Mouse (Mus musculus): ENCODE measurements at regions not wholly inside any gene's neighbourhood (a gene's known extent, or its start where the extent isn't known, plus 50 kb on each side); places are given as distances from the start of the nearest gene placed in this dataset.

DNA sequence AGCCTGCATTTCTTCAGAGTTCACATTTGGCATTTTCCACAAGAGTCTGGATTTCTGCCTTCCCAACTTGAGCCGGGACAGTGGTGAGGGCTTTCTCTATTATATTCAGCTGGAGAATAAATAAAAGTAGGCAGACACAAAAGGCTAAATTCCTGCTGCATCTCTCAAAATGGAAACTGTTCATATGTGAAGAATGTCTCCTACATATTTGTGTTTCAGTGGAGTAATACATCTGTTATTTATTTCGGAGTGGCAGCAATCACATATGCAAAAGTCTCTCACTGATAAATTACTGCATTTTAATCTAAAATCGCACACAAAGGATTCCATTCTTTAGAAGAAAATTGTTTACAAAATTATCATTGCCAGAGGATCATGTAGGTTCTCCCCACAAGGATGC, 230.9 kb upstream of the Tank start:
- 91% methylated on average over 3 of the region's 3 CpGs for WGBS
- no peak overlapping the region for H3K4me3 ChIP-seq (ENCODE audit: low read depth, low read length)
- ATAC-seq (ENCODE audit: low FRiP score) = no peak

DNA sequence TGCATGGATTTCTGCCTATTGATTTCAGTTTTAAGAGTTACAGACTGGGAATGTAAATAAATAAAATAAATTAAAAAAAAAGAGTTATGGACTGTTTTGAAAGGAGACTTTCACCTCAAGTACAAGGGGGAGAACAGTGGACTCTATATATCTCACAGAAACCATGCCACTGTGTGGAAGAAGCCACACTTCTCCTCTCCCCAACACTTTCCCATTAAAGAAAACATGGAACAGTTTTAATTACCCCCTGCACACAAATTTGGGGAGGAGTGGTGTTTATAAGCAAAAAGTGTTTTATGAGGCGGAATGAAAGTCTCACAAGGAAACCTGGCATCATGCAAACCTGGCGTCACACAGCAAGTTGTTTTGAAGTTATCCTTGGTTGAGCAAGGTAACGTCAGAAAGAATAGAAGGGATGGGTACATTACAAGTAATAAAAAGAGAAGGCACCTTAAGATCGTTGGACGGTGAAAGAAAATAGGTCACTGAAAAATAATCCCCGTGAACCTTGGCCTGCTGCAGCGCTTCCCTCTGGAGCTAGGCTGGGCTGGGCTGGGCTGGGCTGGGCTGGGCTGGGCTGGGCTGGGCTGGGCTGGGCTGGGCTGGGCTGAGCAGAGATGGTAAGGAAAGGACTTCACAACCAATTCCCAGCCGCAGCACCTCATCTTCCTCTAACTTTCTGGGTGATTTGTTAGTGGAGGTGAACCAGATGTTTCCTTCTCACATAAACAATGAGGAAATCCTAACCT, 232.2 kb upstream of the Tank start:
- Histone ChIP-seq H3K4me3 (ENCODE audit: low read depth, low read length) (no peak overlapping the region), H3K36me3 (ENCODE audit: control insufficient read depth, insufficient read depth, low read length) (no peaks in the 10 kb centered on the region), H3K9ac (ENCODE audit: low read depth, low read length) (no peak overlapping the region), H3K9me3 (ENCODE audit: control insufficient read depth, low read length) (no peaks in the 10 kb centered on the region), H3K27me3 (ENCODE audit: control insufficient read depth, insufficient read depth, low read length) (no peaks in the 10 kb centered on the region), H3K27ac (ENCODE audit: low read depth, low read length) (no peak overlapping the region), H3K4me2 (replicated peaks; ENCODE audit: low read depth, low read length) (no peak overlapping the region), H3K4me1 (replicated peaks; ENCODE audit: control insufficient read depth, insufficient read depth, low read length) (no peaks in the 10 kb centered on the region)
- no peak for ATAC-seq (ENCODE audit: low FRiP score)
- 65% methylated on average over 8 of the region's 8 CpGs for WGBS
- DNase-seq (ENCODE audit: low spot score) = no peak

More for the DNA sequence above, 230.9 kb upstream of the Tank start:
- H3K27me3 ChIP-seq (ENCODE audit: control insufficient read depth, insufficient read depth, low read length) = no peaks in the 10 kb centered on the region
- H3K9ac ChIP-seq (ENCODE audit: low read depth, low read length) = no peak overlapping the region
- H3K9me3 ChIP-seq (ENCODE audit: control insufficient read depth, low read length) = no peaks in the 10 kb centered on the region
- H3K4me2 ChIP-seq (replicated peaks; ENCODE audit: low read depth, low read length) = no peak overlapping the region
- DNase-seq (ENCODE audit: low spot score) = no peak
- H3K27ac ChIP-seq (ENCODE audit: low read depth, low read length) = no peak overlapping the region
- H3K36me3 ChIP-seq (ENCODE audit: control insufficient read depth, insufficient read depth, low read length) = no peaks in the 10 kb centered on the region
- H3K4me1 ChIP-seq (replicated peaks; ENCODE audit: control insufficient read depth, insufficient read depth, low read length) = no peaks in the 10 kb centered on the region

DNA sequence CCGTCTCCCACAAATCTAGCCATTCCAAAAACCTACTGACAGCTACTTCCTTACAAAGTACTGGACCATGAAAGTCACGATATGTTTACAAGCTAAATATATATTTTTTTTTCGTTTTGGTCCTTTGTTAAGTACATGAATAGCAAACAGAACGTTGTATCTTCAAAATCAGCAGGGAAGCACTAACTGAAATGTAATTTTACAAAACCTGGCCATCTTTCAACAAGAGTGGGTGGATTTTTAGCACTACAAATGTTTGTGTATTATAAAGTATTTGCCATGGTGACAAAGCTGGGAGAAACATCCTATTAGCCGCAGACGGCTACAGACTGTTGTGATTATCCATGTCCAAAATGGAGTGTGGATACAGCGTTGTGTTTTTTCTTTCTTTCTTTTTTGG, 233.1 kb upstream of the Tank start:
- Histone ChIP-seq H3K4me2 (replicated peaks; ENCODE audit: low read depth, low read length) (no peak overlapping the region), H3K9me3 (ENCODE audit: control insufficient read depth, low read length) (no peaks in the 10 kb centered on the region), H3K27ac (ENCODE audit: low read depth, low read length) (no peak overlapping the region), H3K27me3 (ENCODE audit: control insufficient read depth, insufficient read depth, low read length) (no peaks in the 10 kb centered on the region), H3K4me1 (replicated peaks; ENCODE audit: control insufficient read depth, insufficient read depth, low read length) (no peaks in the 10 kb centered on the region), H3K4me3 (ENCODE audit: low read depth, low read length) (no peak overlapping the region), H3K9ac (ENCODE audit: low read depth, low read length) (no peak overlapping the region), H3K36me3 (ENCODE audit: control insufficient read depth, insufficient read depth, low read length) (no peaks in the 10 kb centered on the region)
- WGBS = 90% methylated on average over 7 of the region's 7 CpGs
- no peak for DNase-seq (ENCODE audit: low spot score)
- ATAC-seq (ENCODE audit: low FRiP score) = no peak

DNA sequence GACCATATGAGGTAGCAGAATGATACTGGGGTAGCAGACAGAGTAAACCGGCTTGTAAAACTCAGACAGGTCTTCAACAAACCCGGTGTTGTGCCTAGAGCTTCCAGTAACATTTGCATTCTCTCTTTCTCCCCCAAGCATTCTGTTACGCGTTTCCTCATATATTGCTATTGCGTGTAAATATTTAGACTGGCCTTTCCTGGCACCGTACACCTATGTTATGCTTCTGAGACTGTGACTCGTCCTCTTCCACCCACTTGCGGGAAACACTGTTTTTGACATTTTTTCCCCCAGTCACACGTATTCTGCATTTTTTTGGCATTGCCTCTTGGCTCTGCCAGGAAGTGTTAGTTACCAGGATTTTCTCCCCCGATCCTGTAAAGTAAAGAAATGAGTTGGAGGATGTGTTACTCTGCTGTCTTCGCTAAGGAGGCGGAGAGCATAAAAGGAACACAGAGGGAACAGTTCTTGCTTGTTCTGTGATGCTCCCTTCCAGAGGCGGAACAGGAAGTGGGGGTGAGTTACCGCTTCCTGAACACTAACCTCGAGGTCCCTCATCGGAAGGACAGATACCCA, 233.7 kb upstream of the Tank start:
- no peaks in the 10 kb centered on the region for H3K9me3 ChIP-seq (ENCODE audit: control insufficient read depth, low read length)
- DNase-seq (ENCODE audit: low spot score) = no peak
- H3K27me3 ChIP-seq (ENCODE audit: control insufficient read depth, insufficient read depth, low read length) = no peaks in the 10 kb centered on the region
- H3K4me1 ChIP-seq (replicated peaks; ENCODE audit: control insufficient read depth, insufficient read depth, low read length) = no peaks in the 10 kb centered on the region
- no peaks in the 10 kb centered on the region for H3K36me3 ChIP-seq (ENCODE audit: control insufficient read depth, insufficient read depth, low read length)
- H3K27ac ChIP-seq (ENCODE audit: low read depth, low read length) = no peak overlapping the region
- no peak overlapping the region for H3K9ac ChIP-seq (ENCODE audit: low read depth, low read length)
- H3K4me2 ChIP-seq (replicated peaks; ENCODE audit: low read depth, low read length) = no peak overlapping the region
- no peak overlapping the region for H3K4me3 ChIP-seq (ENCODE audit: low read depth, low read length)
- 91% methylated on average over 16 of the region's 16 CpGs for WGBS
- ATAC-seq (ENCODE audit: low FRiP score) = no peak

DNA sequence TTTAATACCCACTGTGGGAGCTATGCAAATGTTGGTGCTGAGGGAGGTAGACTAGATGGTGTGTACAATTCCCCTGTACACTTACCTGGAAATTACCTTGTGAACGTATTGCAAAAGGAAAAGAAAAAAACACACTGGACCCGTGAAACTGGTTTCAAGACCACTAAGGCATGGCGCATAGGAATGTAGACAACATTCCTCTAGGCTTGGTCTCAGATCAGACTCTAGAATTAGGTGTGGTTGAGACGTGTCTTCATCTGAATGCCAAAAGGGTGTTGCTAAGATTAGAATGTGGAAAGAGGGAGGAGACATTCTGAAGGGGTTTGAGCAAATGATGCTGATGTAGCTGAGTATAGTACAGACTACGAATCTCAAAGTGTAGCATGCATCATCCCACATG, 237.1 kb upstream of the Tank start:
- WGBS = 81% methylated on average over 5 of the region's 5 CpGs
- H3K27me3 ChIP-seq (ENCODE audit: control insufficient read depth, insufficient read depth, low read length) = no peaks in the 10 kb centered on the region

DNA sequence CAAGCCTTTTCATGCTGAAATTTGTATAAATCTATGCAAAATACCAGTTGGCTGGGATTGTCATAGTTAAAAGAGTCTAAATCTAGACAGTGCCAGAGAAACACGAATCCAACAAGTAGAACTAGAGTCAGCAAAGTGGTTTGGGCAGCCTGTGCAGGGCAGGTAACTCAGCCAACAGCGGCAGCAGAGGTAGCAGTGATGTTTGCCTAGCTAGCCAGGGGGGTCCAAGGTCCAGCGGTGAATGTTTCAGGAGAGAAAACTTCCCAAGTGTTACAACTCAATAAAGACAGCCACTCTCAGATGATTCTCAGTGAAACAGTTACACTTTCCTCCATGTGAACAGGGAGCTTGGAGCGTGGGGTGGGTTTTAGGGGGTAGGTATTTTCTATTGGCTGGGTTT, 259.2 kb upstream of the Tank start:
- H3K4me2 ChIP-seq (replicated peaks; ENCODE audit: low read depth, low read length) = no peak overlapping the region
- no peak overlapping the region for H3K27ac ChIP-seq (ENCODE audit: low read depth, low read length)
- no peaks in the 10 kb centered on the region for H3K36me3 ChIP-seq (ENCODE audit: control insufficient read depth, insufficient read depth, low read length)
- ATAC-seq (ENCODE audit: low FRiP score) (no peak), DNase-seq (ENCODE audit: low spot score) (no peak)
- no peaks in the 10 kb centered on the region for H3K4me1 ChIP-seq (replicated peaks; ENCODE audit: control insufficient read depth, insufficient read depth, low read length)
- no peak overlapping the region for H3K9ac ChIP-seq (ENCODE audit: low read depth, low read length)
- H3K9me3 ChIP-seq (ENCODE audit: control insufficient read depth, low read length) = no peaks in the 10 kb centered on the region
- no peaks in the 10 kb centered on the region for H3K27me3 ChIP-seq (ENCODE audit: control insufficient read depth, insufficient read depth, low read length)
- 81% methylated on average over 4 of the region's 4 CpGs for WGBS
- H3K4me3 ChIP-seq (ENCODE audit: low read depth, low read length) = no peak overlapping the region

More for the DNA sequence above, 237.1 kb upstream of the Tank start:
- Histone ChIP-seq H3K4me3 (ENCODE audit: low read depth, low read length) (no peak overlapping the region), H3K27ac (ENCODE audit: low read depth, low read length) (no peak overlapping the region), H3K36me3 (ENCODE audit: control insufficient read depth, insufficient read depth, low read length) (no peaks in the 10 kb centered on the region), H3K4me1 (replicated peaks; ENCODE audit: control insufficient read depth, insufficient read depth, low read length) (no peaks in the 10 kb centered on the region), H3K9me3 (ENCODE audit: control insufficient read depth, low read length) (no peaks in the 10 kb centered on the region), H3K4me2 (replicated peaks; ENCODE audit: low read depth, low read length) (no peak overlapping the region), H3K9ac (ENCODE audit: low read depth, low read length) (no peak overlapping the region)
- no peak for ATAC-seq (ENCODE audit: low FRiP score)
- DNase-seq (ENCODE audit: low spot score) = no peak

DNA sequence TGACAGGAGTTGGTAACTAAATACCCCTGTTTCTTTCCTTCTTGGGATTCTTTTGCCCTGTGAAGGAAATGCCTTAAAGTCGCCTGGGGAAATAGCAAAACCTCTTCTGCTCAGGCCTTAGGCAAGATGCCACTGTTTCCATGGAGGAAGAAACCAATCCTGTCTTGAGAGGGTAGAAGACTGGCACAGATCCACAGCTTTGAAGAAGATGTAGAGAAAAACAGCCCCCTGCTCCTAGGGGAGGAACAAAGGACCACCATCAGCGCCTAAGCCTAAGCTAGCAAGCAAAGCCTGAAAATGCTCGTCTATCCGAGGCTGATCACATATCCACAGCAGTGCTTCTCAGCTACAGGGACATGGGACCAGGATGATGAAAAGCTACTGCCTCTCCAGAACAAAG, 268.0 kb upstream of the Tank start:
- Histone ChIP-seq H3K36me3 (ENCODE audit: control insufficient read depth, insufficient read depth, low read length) (no peaks in the 10 kb centered on the region), H3K9me3 (ENCODE audit: control insufficient read depth, low read length) (no peaks in the 10 kb centered on the region), H3K4me1 (replicated peaks; ENCODE audit: control insufficient read depth, insufficient read depth, low read length) (no peaks in the 10 kb centered on the region), H3K4me3 (ENCODE audit: low read depth, low read length) (no peak overlapping the region), H3K9ac (ENCODE audit: low read depth, low read length) (no peak overlapping the region), H3K4me2 (replicated peaks; ENCODE audit: low read depth, low read length) (no peak overlapping the region), H3K27me3 (ENCODE audit: control insufficient read depth, insufficient read depth, low read length) (no peaks in the 10 kb centered on the region), H3K27ac (ENCODE audit: low read depth, low read length) (no peak overlapping the region)
- no peak for DNase-seq (ENCODE audit: low spot score)
- WGBS = 74% methylated on average over 4 of the region's 4 CpGs
- no peak for ATAC-seq (ENCODE audit: low FRiP score)

DNA sequence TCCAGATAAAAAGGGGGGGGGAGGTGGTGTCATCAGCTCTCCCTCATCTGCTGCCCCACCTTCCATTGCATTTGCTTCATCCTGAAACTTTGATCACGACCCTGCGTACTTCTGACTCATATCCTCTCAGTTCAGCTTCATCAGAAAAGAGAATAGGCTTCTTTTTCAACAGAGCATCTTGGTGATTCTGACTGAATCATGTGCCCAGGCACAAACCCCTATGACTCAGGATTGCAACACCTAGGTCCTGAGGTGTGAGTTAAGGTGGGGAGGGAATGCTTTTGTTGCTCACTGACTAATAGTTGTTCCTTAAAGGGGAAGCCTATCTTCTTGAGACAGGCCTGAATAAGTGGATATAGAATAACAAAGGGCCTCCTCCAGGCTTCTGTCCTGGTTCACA, 269.2 kb upstream of the Tank start:
- DNase-seq (ENCODE audit: low spot score) (no peak), ATAC-seq (ENCODE audit: low FRiP score) (no peak)
- H3K9ac ChIP-seq (ENCODE audit: low read depth, low read length) = no peak overlapping the region
- no peaks in the 10 kb centered on the region for H3K27me3 ChIP-seq (ENCODE audit: control insufficient read depth, insufficient read depth, low read length)
- H3K27ac ChIP-seq (ENCODE audit: low read depth, low read length) = no peak overlapping the region
- no peak overlapping the region for H3K4me3 ChIP-seq (ENCODE audit: low read depth, low read length)
- H3K4me1 ChIP-seq (replicated peaks; ENCODE audit: control insufficient read depth, insufficient read depth, low read length) = no peaks in the 10 kb centered on the region
- no peak overlapping the region for H3K4me2 ChIP-seq (replicated peaks; ENCODE audit: low read depth, low read length)
- H3K9me3 ChIP-seq (ENCODE audit: control insufficient read depth, low read length) = no peaks in the 10 kb centered on the region
- no peaks in the 10 kb centered on the region for H3K36me3 ChIP-seq (ENCODE audit: control insufficient read depth, insufficient read depth, low read length)
- 91% methylated on average over 2 of the region's 2 CpGs for WGBS

DNA sequence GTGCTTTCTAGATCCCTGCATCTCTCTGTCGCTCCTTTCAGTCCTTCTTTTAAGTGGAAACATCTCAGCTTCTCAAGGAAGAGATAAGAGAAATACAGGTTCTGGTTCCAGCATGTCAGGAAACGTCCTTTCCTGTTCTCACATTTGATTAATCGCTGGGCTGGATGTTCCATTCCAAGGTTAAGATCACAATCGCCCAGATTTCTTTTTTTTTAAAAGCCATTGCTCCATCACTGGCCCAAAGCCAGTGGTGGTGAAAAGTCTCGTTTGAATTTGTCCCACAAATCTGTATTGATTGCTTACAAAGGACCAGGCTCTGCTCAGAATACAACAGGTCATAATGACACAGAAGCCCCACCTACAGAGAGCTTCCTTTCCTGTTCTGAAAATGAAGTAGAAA, 281.2 kb upstream of the Tank start:
- Histone ChIP-seq H3K27me3 (ENCODE audit: control insufficient read depth, insufficient read depth, low read length) (no peaks in the 10 kb centered on the region), H3K9me3 (ENCODE audit: control insufficient read depth, low read length) (no peaks in the 10 kb centered on the region), H3K4me3 (ENCODE audit: low read depth, low read length) (no peak overlapping the region), H3K9ac (ENCODE audit: low read depth, low read length) (no peak overlapping the region), H3K27ac (ENCODE audit: low read depth, low read length) (no peak overlapping the region), H3K4me1 (replicated peaks; ENCODE audit: control insufficient read depth, insufficient read depth, low read length) (no peaks in the 10 kb centered on the region), H3K36me3 (ENCODE audit: control insufficient read depth, insufficient read depth, low read length) (no peaks in the 10 kb centered on the region), H3K4me2 (replicated peaks; ENCODE audit: low read depth, low read length) (no peak overlapping the region)
- ATAC-seq (ENCODE audit: low FRiP score) (no peak), DNase-seq (ENCODE audit: low spot score) (no peak)
- 80% methylated on average over 5 of the region's 5 CpGs for WGBS
